Mouse (Mus musculus) ES-E14 (cell line): ENCODE data around the gene Mocs1. TPM values are rescaled to one million over a fixed set of nuclear protein-coding genes. Genes with fewer than 3 reads are reported as not detected.

ENCODE experiments used
- DNase-seq: peaks from one replicate; pipeline ENCODE4 v3.0.0-alpha.2; 2013; ENCODE audit warnings: low read depth, low spot score
- H3K27ac ChIP-seq: 2 replicates; pipeline ENCODE4 v1.5.1; 2012; ENCODE audit warnings: low read depth, mild to moderate bottlenecking, low read length, moderate library complexity, mixed read lengths; ENCODE audit not compliant: poor library complexity, insufficient read depth, severe bottlenecking
- H3K36me3 ChIP-seq: 2 replicates; pipeline ENCODE4 v1.6.1; 2012; ENCODE audit warnings: mild to moderate bottlenecking, low read length, moderate library complexity, mixed read lengths; ENCODE audit not compliant: control insufficient read depth, poor library complexity, insufficient read depth, severe bottlenecking
- H3K4me1 ChIP-seq, 2 experiments: fragments of 150-350 bp in 1 of 2; sonication (generic) in 1 of 2; 2 replicates each; pipeline ENCODE4 v1.6.1; 2012; ENCODE audit warnings: low read length in 2 of 2, mild to moderate bottlenecking in 1 of 2, mixed read lengths in 1 of 2; ENCODE audit not compliant: control insufficient read depth in 2 of 2, insufficient read depth in 2 of 2, poor library complexity in 1 of 2
- H3K4me3 ChIP-seq, 2 experiments: fragments of 150-350 bp in 1 of 2; sonication (generic) in 1 of 2; 2 replicates each; pipeline ENCODE4 v1.5.1; 2012; ENCODE audit warnings: low read length in 2 of 2, low read depth in 1 of 2, mild to moderate bottlenecking in 1 of 2, mixed read lengths in 1 of 2; ENCODE audit not compliant: insufficient read depth in 1 of 2, poor library complexity in 1 of 2, severe bottlenecking in 1 of 2
- H3K9ac ChIP-seq: 2 replicates; pipeline ENCODE4 v1.6.1; 2012; ENCODE audit warnings: low read depth, mild to moderate bottlenecking, low read length, mixed read lengths; ENCODE audit not compliant: poor library complexity, insufficient read depth, severe bottlenecking
- H3K9me3 ChIP-seq: fragments of 150-350 bp; sonication (generic); 2 replicates; pipeline ENCODE4 v1.6.1; 2012; ENCODE audit warnings: low read depth, mild to moderate bottlenecking, low read length; ENCODE audit not compliant: control insufficient read depth, insufficient read depth
- CHD2 ChIP-seq: IDR thresholded peaks from 2 replicates; pipeline ENCODE4 v1.6.1; 2014; ENCODE audit warnings: mild to moderate bottlenecking, low read depth, low read length, inconsistent platforms
- HCFC1 ChIP-seq: IDR thresholded peaks from 2 replicates; pipeline ENCODE4 v1.6.1; 2012; ENCODE audit warnings: low read length, inconsistent platforms, borderline replicate concordance; ENCODE audit not compliant: insufficient read depth
- MAFK ChIP-seq: IDR thresholded peaks from 2 replicates; pipeline ENCODE4 v1.6.1; 2014; ENCODE audit warnings: mild to moderate bottlenecking, low read depth, low read length, inconsistent platforms; ENCODE audit not compliant: insufficient read depth
- ZC3H11A ChIP-seq: IDR thresholded peaks from 2 replicates; pipeline ENCODE4 v1.6.1; 2012; ENCODE audit warnings: low read depth, mild to moderate bottlenecking, inconsistent platforms, low read length, borderline replicate concordance
- ZNF384 ChIP-seq: IDR thresholded peaks from 2 replicates; pipeline ENCODE4 v1.6.1; 2012; ENCODE audit warnings: low read depth, low read length, inconsistent platforms
- in situ Hi-C, 2 experiments: fragments of 600-800 bp; cut with MboI; formaldehyde crosslinking; loops; one replicate each; pipeline ENCODE4 v1.15.1; 2025; ENCODE audit warnings: low sequenced_read_pairs in 2 of 2, inconsistent platforms in 1 of 2; ENCODE audit not compliant: unreplicated experiment in 2 of 2
- total RNA-seq: library from RNA; depleted of rRNA; stranded (reverse); fragments of 300-350 nt; gene quantifications from 2 replicates; pipeline ENCODE4 v1.2.3, GENCODE M21; 2012

Gene Mocs1
- total RNA-seq, 1 experiment: 6.9 TPM

GRCm38 (mm10) chr17:49457833-49458232 lies 29.7 kb downstream of the Mocs1 start:
- DNase-seq: no peak
- Histone ChIP-seq H3K9me3 (no peaks in the 10 kb centered on the region), H3K27ac (no peak overlapping the region), H3K4me1 (no peaks in the 10 kb centered on the region), H3K9ac (no peak overlapping the region), H3K4me3 (no peak overlapping the region), H3K36me3 (peaks cover 3% of the 10 kb centered on the region; the same call in 1 of the 2 replicates)
- no peak for TF ChIP-seq MAFK
- no peak for TF ChIP-seq ZC3H11A
- no peak for TF ChIP-seq CHD2
- TF ChIP-seq ZNF384: no peak
- in situ Hi-C loops: no loop called here

DNA sequence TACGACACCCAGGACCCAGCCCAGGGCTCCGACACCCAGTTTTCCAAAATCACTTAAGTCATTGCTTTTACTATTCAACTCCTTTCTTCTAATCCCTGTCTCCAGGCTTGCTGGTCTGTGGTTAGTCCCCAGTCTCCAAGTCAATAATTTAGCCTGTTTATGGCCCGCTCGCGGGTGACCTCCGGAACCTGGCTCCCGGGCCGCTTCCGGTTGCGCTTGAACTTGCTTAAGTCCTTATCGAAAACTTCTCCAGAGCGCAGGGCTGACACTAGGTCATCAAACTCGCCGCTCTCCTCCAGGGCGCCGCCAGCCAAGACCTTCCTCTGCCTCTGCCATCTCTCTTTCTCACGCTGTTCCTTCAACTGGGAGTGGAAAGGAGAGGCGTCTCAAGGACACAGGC lies 30.2 kb downstream of the Mocs1 start:
- in situ Hi-C loops: no loop called here
- peaks cover 3% of the 10 kb centered on the region; the same call in 1 of the 2 replicates for H3K36me3 ChIP-seq
- DNase-seq: no peak

GRCm38 (mm10) chr17:49464884-49465283 lies 36.7 kb downstream of the Mocs1 start:
- H3K4me3 ChIP-seq: no peak overlapping the region
- H3K4me1 ChIP-seq: no peaks in the 10 kb centered on the region
- H3K27ac ChIP-seq: no peak overlapping the region
- no peak overlapping the region for H3K9ac ChIP-seq
- TF ChIP-seq CHD2 (no peak), ZNF384 (no peak), MAFK (no peak), HCFC1 (no peak), ZC3H11A (no peak)
- no peak for DNase-seq
- no peaks in the 10 kb centered on the region for H3K9me3 ChIP-seq
- in situ Hi-C loops: no loop called here
- H3K36me3 ChIP-seq: no peaks in the 10 kb centered on the region

More for the DNA sequence above, 30.2 kb downstream of the Mocs1 start:
- H3K4me1 ChIP-seq: no peaks in the 10 kb centered on the region
- H3K4me3 ChIP-seq: no peak overlapping the region
- no peak overlapping the region for H3K27ac ChIP-seq
- no peak overlapping the region for H3K9ac ChIP-seq
- no peaks in the 10 kb centered on the region for H3K9me3 ChIP-seq
- no peak for TF ChIP-seq CHD2
- TF ChIP-seq HCFC1: no peak
- no peak for TF ChIP-seq MAFK
- TF ChIP-seq ZC3H11A: no peak
- no peak for TF ChIP-seq ZNF384

DNA sequence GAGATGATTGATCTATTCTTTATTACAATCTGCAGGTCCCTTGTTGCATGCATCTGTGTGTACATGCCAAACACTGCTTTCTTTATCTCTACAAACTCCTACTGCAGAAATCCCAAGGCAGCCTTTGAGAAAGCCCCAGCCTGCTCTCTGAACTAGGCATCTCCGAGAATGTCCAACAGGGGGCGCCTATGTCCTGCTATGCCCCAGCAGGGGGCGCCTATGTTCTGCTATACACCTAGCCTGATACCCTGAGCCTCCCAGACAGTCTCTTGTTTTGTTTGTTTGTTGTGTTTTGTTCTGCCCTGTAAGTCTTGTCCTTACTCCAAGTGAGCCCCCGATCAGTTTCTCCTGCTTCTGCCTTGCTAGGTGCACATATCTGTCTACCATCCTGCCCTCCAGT lies 40.1 kb downstream of the Mocs1 start:
- no peak overlapping the region for H3K9ac ChIP-seq
- H3K4me3 ChIP-seq: no peak overlapping the region
- H3K4me1 ChIP-seq: no peaks in the 10 kb centered on the region
- H3K36me3 ChIP-seq: no peaks in the 10 kb centered on the region
- peak; percentile 40 for DNase-seq
- in situ Hi-C loops: no loop called here
- TF ChIP-seq ZC3H11A: peak; percentile 68; the same call in 1 of the 2 replicates
- TF ChIP-seq HCFC1: no peak
- no peak for TF ChIP-seq MAFK
- TF ChIP-seq ZNF384: no peak
- no peak for TF ChIP-seq CHD2
- H3K9me3 ChIP-seq: no peaks in the 10 kb centered on the region
- H3K27ac ChIP-seq: no peak overlapping the region

GRCm38 (mm10) chr17:49472626-49473025 lies 44.5 kb downstream of the Mocs1 start:
- DNase-seq: peak; percentile 8
- no peak for TF ChIP-seq HCFC1
- no peak for TF ChIP-seq ZNF384
- no peak for TF ChIP-seq CHD2
- TF ChIP-seq ZC3H11A: no peak
- H3K9ac ChIP-seq: no peak overlapping the region
- in situ Hi-C loops: no loop called here
- no peak overlapping the region for H3K4me3 ChIP-seq
- no peak overlapping the region for H3K27ac ChIP-seq
- no peaks in the 10 kb centered on the region for H3K9me3 ChIP-seq
- H3K36me3 ChIP-seq: no peaks in the 10 kb centered on the region
- H3K4me1 ChIP-seq: no peaks in the 10 kb centered on the region
